Mouse (Mus musculus) lung, adult 2 months (tissue): Measurements from ENCODE around the gene Patj.

Experiments used
- CTCF ChIP-seq: fragments of 200-500 bp; IDR thresholded peaks from 2 replicates; pipeline ENCODE4 v1.5.1; 2011; ENCODE audit warnings: mild to moderate bottlenecking, low read length, control low read depth; ENCODE audit not compliant: insufficient read depth
- POLR2A ChIP-seq: fragments of 200-500 bp; IDR thresholded peaks from 2 replicates; pipeline ENCODE4 v1.6.1; 2011; ENCODE audit warnings: low read depth, mild to moderate bottlenecking, control low read depth, low read length, borderline replicate concordance; ENCODE audit errors: extremely low read depth

DNA sequence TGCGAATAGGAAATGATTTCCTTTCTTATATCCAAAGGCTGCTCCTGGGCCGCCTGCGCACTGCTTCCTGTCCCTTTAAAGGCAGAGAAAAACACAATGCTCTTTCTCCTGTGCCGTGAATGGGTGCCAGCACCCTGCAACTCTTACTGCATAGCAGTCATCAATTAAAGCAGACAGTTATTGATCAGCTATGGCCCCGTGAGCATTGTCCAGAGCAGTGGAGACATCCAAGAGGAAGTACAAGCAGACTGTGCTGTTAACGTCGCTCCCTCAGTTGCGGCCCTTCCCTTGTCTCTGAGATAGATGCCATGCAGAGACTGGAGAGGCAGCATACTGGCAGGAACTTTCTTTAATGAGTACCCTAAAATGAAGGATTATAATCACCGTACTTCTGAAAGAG, 292.9 kb downstream of the Patj start:
- TF ChIP-seq CTCF (no peak), POLR2A (no peak)
